Mouse (Mus musculus): Measurements from ENCODE around the gene Fktn.

Gene Fktn

GRCm38 (mm10) chr4:53825821-53826605 is 112.2 kb downstream of the Fktn start, which contains the start of gene Tmem38b:
Gene Tmem38b, plus strand, starts transcription at chr4:53826045.
- DNase-seq (ENCODE audit: low read depth, low spot score): peak; percentile 26

DNA sequence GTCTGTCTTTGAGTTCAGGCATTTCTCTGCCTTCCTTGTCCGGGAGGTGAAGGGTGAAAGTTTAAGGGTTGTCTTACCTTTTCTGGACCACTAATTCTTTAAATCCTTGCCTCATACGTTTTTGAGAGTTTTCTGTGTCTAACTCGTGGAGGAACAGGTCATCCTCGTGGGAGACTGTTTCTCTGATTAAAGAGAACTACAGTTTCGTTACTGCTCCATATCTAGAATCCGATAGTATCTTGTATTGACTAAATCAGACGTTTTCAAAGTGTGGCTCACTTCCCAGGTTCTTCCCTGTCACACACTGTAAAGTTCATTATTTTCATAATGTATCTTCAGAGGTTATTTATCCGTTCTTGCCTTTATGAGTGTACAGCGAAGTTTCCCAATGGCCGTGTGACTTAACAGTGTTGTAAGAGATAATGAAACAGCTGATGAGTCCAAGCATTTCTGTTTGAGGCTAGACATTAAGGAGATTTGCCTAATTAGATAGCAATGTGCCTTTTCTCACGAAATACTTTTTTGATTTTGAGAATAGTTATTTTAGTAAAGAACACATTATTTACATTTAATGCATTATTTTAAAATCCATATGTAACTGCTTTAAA is 112.9 kb downstream of the Fktn start:
- DNase-seq (ENCODE audit: low read depth, low spot score): no peak
